Mouse (Mus musculus): ENCODE measurements around the gene Kcnk12.

Kcnk12 gene

DNA sequence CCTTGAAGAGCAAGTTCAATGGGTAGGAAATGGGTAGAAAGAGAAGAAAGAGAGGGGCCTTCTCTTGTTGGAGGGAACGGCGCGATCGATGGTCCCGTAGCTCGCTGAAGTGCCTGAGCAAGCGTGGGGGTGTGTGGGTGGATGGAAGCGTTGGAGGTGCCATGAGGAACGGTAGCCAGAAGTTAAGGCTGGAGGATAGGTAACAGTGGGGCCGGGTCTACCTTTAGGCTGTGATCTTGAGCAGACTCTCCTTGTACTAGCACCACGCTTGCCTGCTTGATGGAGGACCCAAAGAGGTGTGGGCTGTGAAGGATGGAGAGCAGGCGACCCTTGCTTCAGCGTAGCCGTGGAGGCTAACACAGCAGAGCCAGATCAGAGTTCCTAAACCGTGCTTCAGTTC, 12.1 kb downstream of the Kcnk12 start:
- DNase-seq (ENCODE audit: low read depth), result no peak

GRCm38 (mm10) chr17:87784911-87785310, 12.9 kb downstream of the Kcnk12 start:
- DNase-seq (ENCODE audit: low read depth), result no peak

DNA sequence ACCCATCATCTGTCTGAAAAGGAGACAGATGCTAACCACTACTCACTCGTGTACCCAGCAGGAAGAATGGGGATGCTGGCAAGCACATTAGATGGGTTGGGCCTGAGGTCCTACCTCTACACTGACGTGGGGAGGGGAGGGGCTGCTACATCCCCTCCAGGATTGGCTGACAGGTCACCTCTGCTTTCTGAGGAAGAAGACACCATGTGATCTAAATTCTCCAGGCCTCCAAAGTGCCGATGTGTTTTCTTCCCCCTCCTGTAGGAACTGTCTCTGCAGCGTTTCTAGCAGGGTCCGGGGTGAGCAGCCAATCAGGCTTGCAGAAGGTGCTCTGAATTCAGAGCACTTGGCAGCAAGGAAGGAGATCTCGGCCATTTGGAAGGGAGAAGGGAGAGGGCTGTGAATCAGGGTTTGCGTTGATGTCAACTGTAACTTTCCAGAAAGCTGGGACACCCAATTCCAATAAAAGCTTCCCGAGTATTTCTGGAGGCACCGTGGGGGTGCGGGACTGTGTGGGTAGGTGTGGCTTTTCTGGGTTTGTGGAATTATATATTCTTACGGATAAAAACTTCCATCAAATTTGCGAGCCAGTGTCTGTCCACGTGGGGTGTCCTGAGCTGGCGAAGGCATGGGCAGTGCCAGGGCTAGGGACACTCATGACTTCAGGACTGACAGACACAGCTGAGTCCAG, 13.5 kb downstream of the Kcnk12 start:
- no peak for DNase-seq (ENCODE audit: low read depth)

GRCm38 (mm10) chr17:87781244-87781643, 16.6 kb downstream of the Kcnk12 start:
- no peak for DNase-seq (ENCODE audit: low read depth)

- DNase-seq (ENCODE audit: low read depth), result no peak
Observed at GRCm38 (mm10) chr17:87780164-87780563, 17.6 kb downstream of the Kcnk12 start.

- no peak for DNase-seq (ENCODE audit: low read depth)
Observed at GRCm38 (mm10) chr17:87774982-87775381, 22.8 kb downstream of the Kcnk12 start.

- peak; percentile 6 for DNase-seq (ENCODE audit: low read depth)
Observed at GRCm38 (mm10) chr17:87773175-87773574, 24.6 kb downstream of the Kcnk12 start.

- DNase-seq (ENCODE audit: low read depth), result peak; percentile 7
Observed at GRCm38 (mm10) chr17:87770766-87771165, 27.0 kb downstream of the Kcnk12 start.

GRCm38 (mm10) chr17:87766888-87767287, 30.9 kb downstream of the Kcnk12 start:
- no peak for DNase-seq (ENCODE audit: low read depth)

DNA sequence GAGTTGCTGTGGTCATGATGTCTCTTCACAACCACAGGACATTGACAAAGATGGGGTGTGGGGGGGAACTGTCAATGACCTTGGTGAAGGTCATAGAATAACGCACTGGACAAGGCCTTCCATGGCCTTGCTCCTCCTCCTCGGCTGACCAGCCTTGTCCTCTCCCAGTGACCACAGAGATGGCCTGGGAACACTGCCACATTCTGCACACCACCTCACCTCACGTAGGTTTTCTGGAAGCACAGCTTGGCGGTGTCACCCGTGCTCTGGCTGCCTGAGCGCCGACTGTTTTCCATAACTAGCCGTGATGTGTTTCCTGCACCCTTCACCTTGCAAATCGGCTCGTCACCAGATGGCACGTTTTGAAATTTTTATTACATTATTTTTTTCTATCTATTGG, 32.8 kb downstream of the Kcnk12 start:
- DNase-seq (ENCODE audit: low read depth), result no peak

DNA sequence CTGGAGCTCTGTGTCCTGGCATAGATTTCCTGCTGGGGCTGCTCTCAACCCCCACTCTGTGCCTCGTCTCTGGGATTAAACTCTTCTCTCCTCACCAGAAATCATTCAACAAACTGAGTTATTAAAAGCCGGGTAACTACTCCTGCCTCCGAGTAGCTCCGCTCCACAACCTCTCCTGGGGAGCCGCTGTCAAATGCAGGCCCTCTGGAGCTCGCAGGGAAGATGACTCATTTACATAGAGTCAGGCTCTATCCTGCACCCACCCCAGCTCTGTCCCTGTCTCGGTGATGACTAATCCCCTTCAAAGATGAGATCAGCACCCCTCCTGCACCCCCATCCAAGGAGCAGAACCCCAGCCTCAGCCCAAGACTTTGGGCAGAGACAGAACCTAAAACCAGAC, 34.6 kb downstream of the Kcnk12 start:
- DNase-seq (ENCODE audit: low read depth), result no peak

DNA sequence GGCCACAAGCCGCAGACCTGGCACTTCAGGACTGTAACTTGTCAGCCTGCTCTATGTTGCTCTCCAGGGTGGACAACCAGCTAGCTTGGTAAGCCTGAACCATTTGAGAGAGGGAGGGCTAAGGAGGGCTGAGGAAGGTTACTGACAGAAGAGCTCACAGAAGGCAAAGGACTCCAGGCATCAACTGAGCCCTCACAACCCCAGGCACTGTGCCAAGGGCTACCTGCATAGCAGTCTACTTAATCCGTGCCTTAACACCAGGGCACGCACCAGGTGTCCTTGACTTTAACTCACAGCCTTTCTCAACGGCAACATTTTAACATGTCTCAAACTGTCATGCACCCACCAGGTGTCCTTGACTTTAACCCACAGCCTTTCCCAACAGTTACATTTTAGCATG, 37.5 kb downstream of the Kcnk12 start:
- DNase-seq (ENCODE audit: low read depth), result no peak

GRCm38 (mm10) chr17:87745926-87746888, 51.6 kb downstream of the Kcnk12 start:
- DNase-seq (ENCODE audit: low read depth), result no peak

GRCm38 (mm10) chr17:87744985-87745925, 52.5 kb downstream of the Kcnk12 start:
- DNase-seq (ENCODE audit: low read depth), result no peak

DNA sequence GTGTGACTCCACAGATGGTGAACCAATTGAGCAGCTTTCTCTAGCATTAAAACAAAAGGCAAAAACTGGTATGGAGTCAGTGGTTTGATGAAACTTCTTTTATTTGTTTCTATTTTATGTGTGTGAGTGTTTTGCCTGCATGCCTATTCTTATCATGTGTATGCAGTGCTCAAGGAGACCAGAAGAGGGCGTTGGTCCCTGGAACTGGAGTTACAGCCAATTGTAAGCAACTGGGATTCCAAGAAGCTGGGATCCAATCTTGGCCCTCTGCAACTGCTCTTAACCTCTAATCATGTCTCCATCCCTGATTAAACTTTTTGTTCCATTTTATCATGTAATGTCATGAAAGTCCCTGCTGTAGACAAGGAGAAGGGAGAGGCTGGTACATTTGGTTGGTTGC, 58.0 kb downstream of the Kcnk12 start:
- DNase-seq (ENCODE audit: low read depth), result no peak

GRCm38 (mm10) chr17:87737144-87737543, 60.6 kb downstream of the Kcnk12 start:
- no peak for DNase-seq (ENCODE audit: low read depth)

DNA sequence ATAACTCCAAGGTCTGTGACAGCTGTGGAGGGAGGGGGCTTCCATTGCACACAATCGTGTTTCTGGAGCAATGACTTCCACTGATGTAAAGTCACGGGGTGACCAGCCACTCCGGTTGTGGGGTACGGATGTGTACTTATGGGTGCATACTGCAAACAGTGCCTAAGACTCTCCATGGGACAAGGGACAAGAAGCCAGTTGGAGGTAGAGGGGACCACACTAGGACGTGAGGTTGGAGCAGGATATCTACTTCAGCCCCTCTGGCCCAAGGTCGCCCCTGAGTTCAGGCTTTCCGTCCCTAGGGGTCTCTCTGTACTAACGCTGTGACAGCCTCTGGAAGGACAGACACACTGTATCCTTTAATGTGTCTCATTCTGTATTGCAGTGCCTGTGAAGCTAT, 63.3 kb downstream of the Kcnk12 start:
- no peak for DNase-seq (ENCODE audit: low read depth)

DNA sequence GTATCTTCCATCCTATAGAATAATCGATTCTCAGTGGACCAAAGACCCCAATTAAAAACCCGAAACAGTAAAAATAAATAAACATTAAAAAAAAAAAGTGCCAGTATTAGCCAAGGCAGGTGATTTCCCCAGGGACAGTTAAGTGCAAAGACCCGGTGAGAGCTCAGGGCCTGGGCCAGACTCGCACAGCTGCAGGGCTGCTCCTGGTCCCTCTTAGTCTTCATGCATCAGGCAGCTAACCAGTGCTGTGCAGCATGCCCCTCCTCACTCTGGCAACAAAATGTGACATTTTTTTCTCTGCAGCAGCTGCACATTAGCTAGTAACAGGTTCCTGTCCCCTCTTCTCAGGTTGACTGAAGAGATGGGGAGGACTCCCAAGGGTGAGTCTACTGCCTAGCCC, 65.8 kb downstream of the Kcnk12 start:
- DNase-seq (ENCODE audit: low read depth), result no peak

- DNase-seq (ENCODE audit: low read depth), result no peak
Observed at GRCm38 (mm10) chr17:87726489-87727356, 71.1 kb downstream of the Kcnk12 start.

DNA sequence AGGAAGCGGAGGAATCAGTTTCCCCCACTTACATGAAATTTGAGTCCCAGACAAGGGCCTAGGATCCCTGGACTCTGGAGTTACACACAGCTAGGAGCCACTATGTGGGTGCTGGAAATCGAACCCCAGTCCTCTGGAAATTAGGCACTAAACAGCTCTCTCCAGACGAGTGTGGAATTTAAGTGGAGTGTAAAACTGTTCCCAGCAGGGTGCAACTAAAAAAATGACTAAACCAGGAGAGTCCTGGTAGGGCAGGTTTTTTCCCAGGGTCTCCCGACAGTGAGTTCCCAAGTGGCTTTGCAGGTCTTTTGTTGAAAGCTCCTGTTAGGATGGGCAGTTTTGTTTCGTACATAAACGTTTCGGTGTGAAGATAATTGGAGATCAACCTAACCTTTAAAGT, 73.1 kb downstream of the Kcnk12 start:
- no peak for DNase-seq (ENCODE audit: low read depth)

DNA sequence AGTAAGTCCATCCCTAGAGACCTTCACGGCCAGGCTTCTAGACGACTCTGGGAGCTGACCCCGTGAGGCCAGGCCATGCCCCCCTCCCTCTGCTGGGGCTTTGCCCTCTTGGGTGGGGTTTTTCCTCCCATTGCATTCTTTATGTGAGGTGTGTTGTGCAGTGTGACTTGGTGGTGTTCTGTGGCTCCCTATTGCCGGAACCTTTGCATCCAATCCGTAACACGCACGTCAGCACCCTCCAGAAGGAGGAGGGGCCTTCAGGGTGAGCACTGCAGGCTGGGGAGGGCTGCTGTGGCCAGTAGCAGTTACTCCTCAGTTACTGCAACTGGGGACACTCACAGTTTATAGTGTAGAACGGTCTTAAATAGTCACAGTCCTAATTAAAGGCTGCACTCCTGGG, 97.7 kb downstream of the Kcnk12 start:
- no peak for DNase-seq (ENCODE audit: low read depth)
